Mouse (Mus musculus): ENCODE measurements around the gene Arid1b.

Arid1b gene

DNA sequence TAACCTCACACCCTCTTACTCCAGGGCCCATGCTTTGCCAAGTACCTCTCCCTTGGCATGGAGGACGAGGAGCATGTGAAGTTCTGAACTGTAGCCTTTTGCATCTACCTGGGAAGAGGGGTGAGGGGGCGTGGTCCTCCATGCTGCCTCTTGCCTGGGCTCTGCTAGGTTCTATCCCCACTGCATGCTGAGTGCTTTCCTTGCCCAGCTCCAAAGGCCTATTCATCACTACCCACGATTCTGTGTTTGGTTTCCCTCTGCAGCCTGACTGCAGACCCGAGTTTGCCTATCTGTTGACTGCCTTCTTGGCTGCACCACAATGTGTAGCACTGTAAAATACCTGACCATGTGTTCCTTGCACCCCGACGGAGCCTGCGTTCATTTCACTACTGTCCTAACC lies 194.3 kb downstream of the Arid1b start:
- DNase-seq (ENCODE audit: low read depth, low spot score) = no peak

DNA sequence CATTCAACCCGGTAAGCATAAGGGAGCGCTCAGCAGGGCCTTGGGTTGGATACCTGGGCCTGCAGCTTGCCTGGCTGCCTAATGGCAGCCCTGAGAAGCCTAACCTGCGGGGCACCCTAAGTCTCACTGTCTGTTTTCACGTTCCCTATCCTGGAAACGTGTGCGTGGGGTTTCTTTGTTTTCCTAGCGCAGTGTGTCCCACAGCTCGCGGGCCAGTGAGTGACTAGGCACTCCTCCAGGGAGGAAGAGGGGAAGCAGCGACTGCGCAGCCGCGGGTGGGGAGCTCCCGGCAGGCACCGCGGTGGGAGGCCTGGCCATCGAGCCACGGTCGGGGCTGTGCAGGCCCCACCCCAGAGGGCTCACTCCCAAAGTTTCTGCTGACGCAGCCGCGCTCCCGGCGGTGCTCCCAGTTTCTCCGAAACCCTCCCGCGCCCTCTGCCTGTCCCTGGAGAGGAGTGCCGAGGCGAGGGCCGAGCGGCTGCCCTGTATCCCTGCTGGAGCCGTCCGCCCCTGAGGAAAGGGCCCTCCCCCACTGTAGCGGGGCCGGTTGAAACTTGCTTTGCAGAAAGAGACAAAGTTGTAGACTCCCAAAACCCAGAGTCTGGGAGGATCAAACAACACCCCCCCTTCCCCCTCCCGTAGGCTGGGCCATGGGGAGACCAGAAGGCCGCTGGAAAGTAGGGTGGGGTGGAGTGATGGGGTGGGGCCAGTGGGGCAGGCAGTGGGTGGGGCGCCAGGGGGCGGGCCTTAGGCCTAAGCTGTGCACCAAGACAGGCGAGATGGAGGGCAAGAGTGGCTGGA lies 195.6 kb downstream of the Arid1b start:
- peak; percentile 96 for DNase-seq (ENCODE audit: low read depth, low spot score)

DNA sequence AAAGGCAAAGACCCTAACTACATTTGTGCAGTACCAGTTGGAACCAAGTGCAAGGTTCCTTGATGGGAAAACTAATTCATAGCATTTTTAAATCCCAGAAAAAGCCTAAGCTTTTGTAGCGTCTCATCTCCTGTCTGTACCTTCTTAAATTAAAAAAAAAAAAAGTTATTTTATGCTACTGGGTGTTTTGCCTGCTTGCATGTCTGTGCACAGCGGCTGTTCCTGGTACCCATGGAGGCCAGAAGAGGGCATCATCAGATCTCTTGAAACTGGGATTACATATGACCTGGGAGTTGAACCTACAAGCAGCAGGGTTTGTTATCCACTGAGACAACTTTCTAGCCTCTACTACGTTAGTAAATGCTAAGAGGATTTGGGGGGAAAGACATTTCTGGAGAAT lies 196.2 kb downstream of the Arid1b start:
- DNase-seq (ENCODE audit: low read depth, low spot score) = peak; percentile 77

GRCm38 (mm10) chr17:5194157-5194916 lies 200.2 kb downstream of the Arid1b start:
- no peak for DNase-seq (ENCODE audit: low read depth, low spot score)

GRCm38 (mm10) chr17:5195397-5195796 lies 201.3 kb downstream of the Arid1b start:
- DNase-seq (ENCODE audit: low read depth, low spot score) = peak; percentile 44

- DNase-seq (ENCODE audit: low read depth, low spot score) = peak; percentile 67
These were observed 201.9 kb downstream of the Arid1b start for GRCm38 (mm10) chr17:5196005-5196404.

GRCm38 (mm10) chr17:5196508-5196907 lies 202.4 kb downstream of the Arid1b start:
- DNase-seq (ENCODE audit: low read depth, low spot score) = no peak

DNA sequence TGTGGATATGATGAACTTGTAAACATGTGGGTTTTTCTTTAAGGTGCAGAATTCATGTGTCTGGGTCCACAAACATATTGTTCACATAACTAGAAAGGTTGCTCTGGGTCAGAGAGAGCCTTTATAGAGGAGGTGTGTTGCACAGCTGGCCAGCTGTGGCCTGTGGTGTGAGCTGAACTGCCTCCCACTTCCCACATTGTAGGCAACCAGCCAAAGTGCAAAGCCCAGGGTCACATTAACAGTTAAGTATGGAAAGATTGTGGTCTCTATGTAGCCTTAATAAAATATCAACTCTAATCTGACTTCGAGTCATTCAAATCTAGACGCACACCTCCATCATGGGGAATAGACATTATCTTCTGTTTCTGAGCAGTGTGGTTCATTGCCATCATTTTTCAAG lies 203.0 kb downstream of the Arid1b start:
- no peak for DNase-seq (ENCODE audit: low read depth, low spot score)

DNA sequence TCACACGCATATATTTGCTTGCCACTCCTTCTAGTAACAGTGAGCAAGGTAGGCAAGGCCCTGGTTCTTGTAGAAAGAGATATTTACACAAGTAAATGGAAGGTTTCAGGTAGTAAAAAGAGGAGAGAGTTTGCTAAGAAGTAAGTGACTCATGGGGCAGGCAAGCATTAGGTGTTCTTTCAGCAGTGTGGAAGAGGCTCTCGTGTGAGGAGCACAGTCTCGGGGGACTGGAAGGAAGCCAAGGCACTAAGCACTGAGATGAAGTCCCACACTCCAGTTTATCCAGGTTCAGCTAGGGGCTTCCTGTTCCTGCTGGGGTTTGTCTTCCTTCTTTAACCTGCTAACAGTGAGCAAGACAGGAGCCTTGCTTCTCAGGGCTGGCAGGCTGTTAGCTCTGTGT lies 203.6 kb downstream of the Arid1b start:
- peak; percentile 44 for DNase-seq (ENCODE audit: low read depth, low spot score)

DNA sequence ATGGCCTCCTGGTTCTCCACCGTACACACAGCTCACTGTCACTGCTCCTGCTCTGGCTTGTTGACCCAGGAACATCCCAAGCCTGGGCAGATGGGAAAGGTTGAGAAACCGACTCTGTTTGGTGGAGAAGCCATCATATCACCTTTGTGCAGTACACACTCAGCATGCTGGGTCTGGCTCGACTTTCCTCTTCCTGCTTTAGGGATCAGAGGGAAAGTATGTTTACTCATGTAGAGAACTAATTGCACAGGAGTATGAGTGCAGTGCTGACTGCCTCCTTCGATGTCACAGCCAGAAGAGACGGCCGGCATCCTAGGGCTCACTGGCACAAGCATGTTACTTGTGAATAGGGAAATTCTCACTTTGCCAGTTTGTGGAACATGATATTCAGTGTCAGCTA lies 204.1 kb downstream of the Arid1b start:
- no peak for DNase-seq (ENCODE audit: low read depth, low spot score)

- DNase-seq (ENCODE audit: low read depth, low spot score) = no peak
These were observed 204.7 kb downstream of the Arid1b start for GRCm38 (mm10) chr17:5198811-5199210.

DNA sequence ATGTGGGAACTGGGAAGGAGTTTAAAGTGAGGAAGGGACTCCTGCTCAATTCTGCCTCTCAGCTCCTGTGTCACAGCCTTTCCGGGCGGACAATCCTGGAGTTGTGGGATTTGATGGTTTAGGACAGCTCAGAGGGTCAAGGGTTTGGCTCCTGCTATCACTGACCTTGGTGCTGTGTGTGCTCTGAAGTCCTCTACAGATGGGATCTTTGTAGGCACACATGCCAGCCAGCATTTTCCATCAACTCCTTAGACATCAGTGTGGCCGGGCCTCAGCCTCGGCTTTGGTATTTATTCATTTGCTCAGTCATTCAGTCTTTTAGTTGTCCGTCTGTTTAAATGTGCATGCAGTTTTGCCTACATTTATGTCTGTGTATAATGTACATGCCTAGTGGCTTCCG lies 206.5 kb downstream of the Arid1b start:
- DNase-seq (ENCODE audit: low read depth, low spot score) = no peak

DNA sequence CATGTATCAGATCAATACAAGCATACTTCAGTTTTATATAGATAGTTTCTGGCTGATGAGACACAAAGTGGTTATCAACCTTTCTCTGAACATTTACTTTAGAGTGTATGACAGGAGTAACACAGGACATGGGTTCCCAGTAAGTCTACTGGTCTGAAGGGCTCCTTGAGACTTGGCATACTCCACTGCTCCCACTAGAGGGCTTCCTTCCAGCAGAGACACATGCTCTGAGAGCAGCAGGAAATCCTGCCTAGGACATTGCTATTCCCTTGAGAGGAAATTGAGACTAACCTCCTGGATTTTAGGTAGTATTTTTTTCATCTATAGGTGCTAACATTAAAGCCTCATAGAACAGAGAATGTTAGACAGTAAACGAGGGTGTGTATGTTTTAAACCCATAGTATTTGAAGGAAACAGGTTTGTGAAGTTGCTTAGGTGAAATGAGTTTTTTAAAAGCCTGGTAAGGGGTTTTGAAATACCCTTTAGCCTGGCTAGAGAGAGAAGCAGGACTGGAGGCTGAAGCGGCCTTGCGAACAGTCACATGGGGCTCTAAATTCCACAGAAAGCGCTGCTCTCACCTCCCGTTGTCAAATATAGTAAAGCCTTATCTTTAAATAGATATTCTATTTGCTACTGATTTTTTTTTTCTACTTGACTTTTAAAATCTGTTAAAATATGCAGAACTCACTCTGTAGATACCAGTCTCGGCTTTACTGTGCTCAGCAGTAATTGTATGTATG lies 207.9 kb downstream of the Arid1b start:
- DNase-seq (ENCODE audit: low read depth, low spot score) = peak; percentile 93

DNA sequence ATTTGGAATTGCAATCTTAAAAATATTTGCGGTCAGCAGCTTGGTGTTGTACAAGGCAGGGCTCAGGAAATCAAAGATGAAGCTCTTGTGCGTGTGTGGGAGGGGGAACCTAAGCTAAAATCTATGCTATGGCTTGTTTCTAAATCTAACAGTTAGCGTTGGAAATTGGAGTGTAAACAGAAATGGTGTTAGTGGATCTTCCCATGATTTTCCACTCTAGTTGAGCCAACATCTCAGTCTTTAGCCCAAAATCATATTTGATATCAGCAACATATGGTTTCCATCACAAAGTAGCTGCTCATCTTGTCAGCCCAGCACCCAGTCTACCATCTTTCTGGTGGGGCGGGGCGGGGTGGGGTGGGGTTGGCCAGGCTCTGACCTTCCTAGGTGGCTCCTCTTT lies 208.6 kb downstream of the Arid1b start:
- DNase-seq (ENCODE audit: low read depth, low spot score) = peak; percentile 27

DNA sequence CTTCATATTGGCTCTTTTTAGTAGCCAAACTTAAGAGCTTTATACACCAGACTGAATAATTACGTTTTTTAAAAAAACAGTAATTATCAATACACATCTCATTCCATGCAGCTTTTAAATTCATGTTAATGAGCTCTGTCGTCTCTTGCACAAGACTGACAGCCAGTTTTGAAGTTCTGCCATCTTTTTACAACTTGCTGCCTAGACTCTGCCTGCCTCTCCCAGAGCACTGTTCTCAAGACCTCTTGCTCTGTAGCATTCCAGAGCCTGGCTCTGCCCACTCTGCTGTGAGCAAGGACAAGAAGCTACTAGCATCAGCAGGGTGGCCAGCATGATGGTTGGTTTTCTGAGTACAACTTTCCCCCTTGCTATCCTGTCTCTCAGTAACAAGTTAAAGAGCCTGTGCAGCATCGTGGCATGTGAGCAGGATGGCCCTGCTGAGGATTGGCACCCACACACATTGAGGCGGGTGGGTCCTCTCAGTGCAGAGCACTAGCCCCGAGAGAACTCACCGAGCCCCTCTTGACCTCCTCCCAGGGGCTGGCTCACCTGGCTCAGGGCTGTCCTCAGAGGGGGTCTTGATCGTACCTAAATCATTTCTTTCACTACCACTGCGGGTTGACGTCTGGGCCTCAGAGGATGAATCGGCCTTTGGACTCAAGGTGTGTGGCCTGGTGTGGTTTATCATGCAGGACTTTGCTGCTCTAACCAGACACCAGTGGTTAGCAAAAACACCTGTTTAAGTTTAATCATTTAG lies 209.4 kb downstream of the Arid1b start:
- peak; percentile 26 for DNase-seq (ENCODE audit: low read depth, low spot score)

DNA sequence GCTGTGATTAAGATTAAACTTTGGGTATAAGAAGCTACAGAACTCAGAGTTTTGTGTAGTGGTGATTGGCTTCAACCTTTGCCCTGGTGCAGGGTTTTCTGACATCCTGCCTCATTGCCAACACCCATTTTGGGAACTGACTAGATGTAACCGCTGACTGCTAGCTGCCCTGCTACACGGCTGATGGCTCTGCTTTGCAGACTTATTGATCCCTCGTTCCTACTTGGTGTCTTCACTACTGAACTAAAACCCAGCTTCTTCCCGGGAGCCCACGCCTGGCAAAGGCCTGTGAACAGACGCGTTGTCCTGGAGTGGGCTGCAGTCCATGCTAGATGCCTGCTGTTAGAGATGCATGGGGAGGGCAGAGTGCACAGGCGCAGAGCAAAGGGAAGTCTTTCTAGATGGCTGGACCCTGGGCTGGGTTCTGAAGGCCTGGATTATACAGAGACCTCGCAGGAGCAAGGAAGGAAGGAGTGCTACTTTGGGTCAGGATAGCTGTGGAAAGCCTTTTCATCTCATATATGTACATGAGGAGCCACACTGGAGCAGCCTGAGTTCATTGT lies 210.1 kb downstream of the Arid1b start:
- peak; percentile 65 for DNase-seq (ENCODE audit: low read depth, low spot score)

- DNase-seq (ENCODE audit: low read depth, low spot score) = peak; percentile 80
These were observed 211.0 kb downstream of the Arid1b start for GRCm38 (mm10) chr17:5205163-5205581.

DNA sequence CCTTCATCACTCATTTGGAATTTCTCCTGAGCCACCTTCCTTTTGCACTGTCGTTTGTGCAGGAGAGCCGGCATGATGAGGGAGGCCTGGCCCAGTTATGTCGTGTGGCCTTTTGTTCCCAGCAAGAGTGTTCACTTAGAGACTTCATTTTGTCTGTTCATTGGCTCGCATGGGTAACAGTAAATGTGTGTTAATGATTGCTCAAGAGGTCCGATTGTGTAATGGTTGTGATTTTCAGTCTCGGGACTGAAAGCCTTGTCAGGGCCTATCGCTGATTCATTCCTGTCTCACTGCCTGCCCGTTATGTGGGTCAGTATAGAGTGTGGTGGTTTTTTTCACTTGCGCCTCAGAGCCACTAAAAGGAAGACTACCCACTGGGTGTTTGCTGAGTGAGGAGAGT lies 212.6 kb downstream of the Arid1b start:
- peak; percentile 35 for DNase-seq (ENCODE audit: low read depth, low spot score)

- DNase-seq (ENCODE audit: low read depth, low spot score) = no peak
These were observed 213.7 kb downstream of the Arid1b start for GRCm38 (mm10) chr17:5207881-5208280.

- DNase-seq (ENCODE audit: low read depth, low spot score) = peak; percentile 66
These were observed 214.2 kb downstream of the Arid1b start for GRCm38 (mm10) chr17:5208362-5208761.

DNA sequence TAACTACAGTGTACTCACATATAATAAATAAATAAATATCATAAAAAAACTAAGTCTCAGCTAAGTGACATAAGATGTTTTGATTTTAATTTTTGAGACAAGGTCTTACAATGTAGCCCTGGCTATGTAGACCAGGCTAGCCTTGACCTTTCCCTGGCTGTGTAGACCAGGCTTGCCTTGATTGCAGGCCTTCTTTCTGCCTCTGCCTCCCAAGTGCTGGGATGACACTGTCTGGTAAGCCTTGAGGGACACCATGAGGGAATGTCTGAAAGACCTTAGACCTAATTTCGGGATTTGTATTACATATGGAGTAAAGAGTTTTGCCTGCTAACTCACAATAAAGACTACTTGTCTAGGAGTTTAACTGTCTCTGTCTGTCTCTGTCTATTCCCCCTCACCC lies 214.9 kb downstream of the Arid1b start:
- no peak for DNase-seq (ENCODE audit: low read depth, low spot score)
